Mouse (Mus musculus) stomach, embryonic 14.5 days (tissue): ENCODE results near the gene Svs5. TPM values are rescaled to one million over a fixed set of nuclear protein-coding genes. Genes with fewer than 3 reads are reported as not detected.

Experiments
- microRNA-seq: library from miRNA; unstranded; fragments of <30 nt; microRNA quantifications from one replicate; pipeline ENCODE4, GENCODE M21; 2016
- polyA plus RNA-seq: library from polyadenylated mRNA; unstranded; fragments of >200 nt; fragmentation: Nextera tagmentation; extraction: Ambion mirVana; gene quantifications from 2 replicates; pipeline ENCODE4 v1.2.1, GENCODE M21; 2014

The Svs5 gene
- polyA plus RNA-seq, 1 experiment from 2014 or later, result not detected

Small RNA genes lying within 50 kb of the gene (microRNA-seq; reads per million reads assigned to microRNA genes)
- gene Mir7678, result not detected

Other genes starting within 250 kb of the Svs5 start
- gene Kcns1, start 161.6 kb upstream of the Svs5 start, polyA plus RNA-seq, result 0.14 and 0.15 TPM in 2 replicates
- not detected in 2 replicates for gene Wfdc5, start 150.0 kb upstream of the Svs5 start, polyA plus RNA-seq
- not detected in 2 replicates for gene Wfdc12, start 142.1 kb upstream of the Svs5 start, polyA plus RNA-seq
- not detected in 2 replicates for gene Wfdc15a, start 132.6 kb upstream of the Svs5 start, polyA plus RNA-seq
- 13.2 and 23.6 TPM in 2 replicates for gene Wfdc15b, start 111.1 kb upstream of the Svs5 start, polyA plus RNA-seq
- gene Svs2, start 94.3 kb upstream of the Svs5 start, polyA plus RNA-seq, result not detected in 2 replicates
- not detected in 2 replicates for gene Svs3b, start 76.1 kb upstream of the Svs5 start, polyA plus RNA-seq
- not detected in 2 replicates for gene Svs4, start 54.3 kb upstream of the Svs5 start, polyA plus RNA-seq
- gene Svs3a, start 43.5 kb upstream of the Svs5 start, polyA plus RNA-seq, result not detected in 2 replicates
- not detected in 2 replicates for gene Svs6, start 16.0 kb upstream of the Svs5 start, polyA plus RNA-seq
- 0.58 and 1.8 TPM in 2 replicates for gene Slpi, start 56.4 kb downstream of the Svs5 start, polyA plus RNA-seq
- 0.14 and 6.6 TPM in 2 replicates for gene Rbpjl, start 70.4 kb downstream of the Svs5 start, polyA plus RNA-seq
- gene Matn4, start 72.4 kb downstream of the Svs5 start, polyA plus RNA-seq, result 1.1 and 2.0 TPM in 2 replicates
- 104 and 120 TPM in 2 replicates for gene Sdc4, start 111.1 kb downstream of the Svs5 start, polyA plus RNA-seq
- 65.0 and 67.6 TPM in 2 replicates for gene Sys1, start 124.2 kb downstream of the Svs5 start, polyA plus RNA-seq
- gene Gm20458, start 128.2 kb downstream of the Svs5 start, polyA plus RNA-seq, result 7.0 and 19.1 TPM in 2 replicates
- not detected in 2 replicates for gene Trp53tg5, start 141.0 kb downstream of the Svs5 start, polyA plus RNA-seq
- 8.8 and 17.9 TPM in 2 replicates for gene Dbndd2, start 153.4 kb downstream of the Svs5 start, polyA plus RNA-seq
- 83.0 and 86.0 TPM in 2 replicates for gene Pigt, start 164.8 kb downstream of the Svs5 start, polyA plus RNA-seq
- 241 and 274 TPM in 2 replicates for gene Wfdc2, start 229.7 kb downstream of the Svs5 start, polyA plus RNA-seq
- not detected in 2 replicates for gene Spint3, start 240.7 kb downstream of the Svs5 start, polyA plus RNA-seq